Mouse (Mus musculus): ENCODE data around the gene R3hdm1.

The R3hdm1 gene

DNA sequence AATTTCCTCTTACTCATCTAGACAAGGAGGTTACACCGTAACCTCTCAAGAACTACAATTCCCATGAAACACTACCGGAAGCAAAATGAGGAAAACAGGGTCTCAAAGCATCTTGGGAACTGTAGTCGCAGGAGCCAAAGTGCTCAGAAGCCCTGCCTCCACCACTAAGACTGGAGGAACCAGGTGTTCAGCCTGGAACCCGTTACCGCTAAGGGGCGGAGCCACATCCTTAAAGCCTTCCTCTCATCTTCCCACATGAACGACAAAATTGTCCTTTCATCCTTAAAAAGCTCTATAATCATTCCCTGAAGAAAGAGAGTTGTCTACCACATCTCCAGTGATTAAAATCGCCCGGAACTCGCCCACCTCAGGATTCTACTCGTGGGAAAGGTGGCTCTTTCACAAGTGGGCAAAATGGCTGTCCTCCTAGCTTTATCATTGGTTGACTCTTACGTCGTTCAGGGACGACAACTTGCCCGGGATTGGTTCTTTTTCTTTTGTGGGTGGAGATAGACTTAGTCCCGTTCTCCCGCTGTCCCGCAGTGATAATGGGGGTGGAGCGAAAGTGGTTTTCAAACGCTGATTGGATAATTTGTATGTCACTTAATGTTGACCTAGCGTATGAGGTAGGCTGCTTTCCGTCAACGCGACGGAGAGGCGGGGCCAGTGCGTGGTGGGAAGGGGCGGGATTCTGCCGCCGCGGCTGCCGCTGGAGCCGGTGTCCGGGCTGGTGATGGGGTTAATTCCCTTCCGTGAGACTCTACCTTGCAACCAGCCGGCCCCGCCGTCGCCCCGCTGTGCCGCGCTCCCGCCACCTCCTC is at the start of gene R3hdm1, which contains the start of gene Zranb3:
TSS of gene R3hdm1 (plus strand) at position 661 of the 821 bp plus-strand sequence.
TSS of gene Zranb3 (minus strand) at position 407 of the 821 bp plus-strand sequence.
- peak; percentile 99 for DNase-seq (ENCODE audit: low read depth)

- no peak for DNase-seq (ENCODE audit: low read depth)
These were observed 45.8 kb upstream of the R3hdm1 start for GRCm38 (mm10) chr1:128057269-128057668.

DNA sequence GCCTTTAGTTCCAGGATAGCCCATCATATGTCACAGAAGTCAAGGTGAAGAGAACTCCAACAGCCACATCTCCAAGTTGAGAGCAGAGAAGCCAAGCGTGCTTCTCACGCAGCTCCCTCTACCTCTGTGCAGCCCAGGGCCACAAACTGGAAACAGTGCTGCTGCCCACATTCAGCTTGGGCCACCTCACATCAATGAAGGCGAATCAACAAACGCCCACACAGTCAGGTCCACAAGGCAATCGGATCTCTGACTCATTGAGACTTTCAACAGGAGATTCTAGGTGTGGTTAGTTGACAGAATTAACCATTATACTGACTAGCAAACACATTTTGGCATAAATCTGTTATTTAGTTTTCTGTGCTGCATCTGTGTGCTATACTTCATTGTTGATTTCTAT is 44.5 kb upstream of the R3hdm1 start:
- DNase-seq (ENCODE audit: low read depth) = peak; percentile 20

GRCm38 (mm10) chr1:128060655-128061344 is 42.3 kb upstream of the R3hdm1 start:
- no peak for DNase-seq (ENCODE audit: low read depth)

DNA sequence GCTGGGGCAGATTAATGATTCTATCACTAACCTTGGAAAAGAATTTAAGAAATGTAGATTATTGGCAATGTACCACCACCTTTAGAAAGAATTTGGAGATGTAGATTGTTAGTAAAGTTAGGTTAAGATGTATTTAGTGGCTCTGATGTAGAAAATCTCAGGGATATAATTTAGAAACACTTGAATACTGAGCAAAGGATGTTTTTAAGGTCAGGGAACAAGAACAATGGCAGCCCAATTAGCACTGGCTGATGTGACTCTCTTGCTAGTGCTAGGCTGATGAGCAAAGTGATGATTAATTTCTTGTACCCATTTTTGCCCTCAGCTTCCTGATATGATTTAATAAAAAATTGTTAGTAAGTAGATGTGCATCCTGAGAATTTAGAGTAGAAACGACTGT is 41.7 kb upstream of the R3hdm1 start:
- DNase-seq (ENCODE audit: low read depth) = no peak

GRCm38 (mm10) chr1:128062167-128062566 is 40.9 kb upstream of the R3hdm1 start:
- DNase-seq (ENCODE audit: low read depth) = no peak

DNA sequence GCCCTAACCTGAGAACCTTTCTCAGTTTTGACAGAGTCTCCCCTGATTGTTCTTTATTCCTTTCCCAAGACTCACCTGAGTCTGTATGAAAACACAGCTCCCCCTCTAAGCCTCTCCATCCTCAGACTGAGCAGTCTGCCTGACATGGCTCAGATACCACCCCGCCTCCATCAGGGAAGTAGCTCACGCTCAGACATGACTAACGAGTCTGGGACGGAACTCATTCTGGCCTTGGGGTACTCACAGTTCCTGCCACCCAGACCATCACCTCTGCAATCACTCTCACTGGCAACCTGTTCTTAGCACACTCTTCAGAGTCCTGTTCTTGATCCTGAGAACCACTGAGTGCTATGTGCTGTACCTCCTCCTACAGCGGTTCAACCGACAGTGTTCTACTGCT is 38.4 kb upstream of the R3hdm1 start:
- DNase-seq (ENCODE audit: low read depth) = no peak

GRCm38 (mm10) chr1:128068945-128069397 is 34.1 kb upstream of the R3hdm1 start:
- DNase-seq (ENCODE audit: low read depth) = peak; percentile 64

DNA sequence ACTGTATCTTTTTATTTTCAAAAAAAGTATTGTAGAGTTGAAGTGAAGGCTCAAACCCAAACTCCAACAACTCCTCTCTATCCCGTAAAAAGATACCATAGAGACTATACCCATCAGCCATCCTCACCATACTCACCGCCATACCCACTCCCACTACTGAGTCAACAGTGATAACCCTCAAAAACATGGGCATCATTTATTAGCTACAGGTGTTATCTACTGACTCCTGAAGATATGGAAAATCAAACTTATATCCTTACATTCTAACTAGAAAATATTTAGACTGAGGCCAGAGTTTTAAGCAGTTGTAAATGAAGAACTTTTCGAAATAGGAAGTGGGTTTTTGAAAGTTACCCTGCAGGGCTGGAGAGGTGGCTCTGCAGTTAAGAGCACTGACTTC is 33.1 kb upstream of the R3hdm1 start:
- no peak for DNase-seq (ENCODE audit: low read depth)

DNA sequence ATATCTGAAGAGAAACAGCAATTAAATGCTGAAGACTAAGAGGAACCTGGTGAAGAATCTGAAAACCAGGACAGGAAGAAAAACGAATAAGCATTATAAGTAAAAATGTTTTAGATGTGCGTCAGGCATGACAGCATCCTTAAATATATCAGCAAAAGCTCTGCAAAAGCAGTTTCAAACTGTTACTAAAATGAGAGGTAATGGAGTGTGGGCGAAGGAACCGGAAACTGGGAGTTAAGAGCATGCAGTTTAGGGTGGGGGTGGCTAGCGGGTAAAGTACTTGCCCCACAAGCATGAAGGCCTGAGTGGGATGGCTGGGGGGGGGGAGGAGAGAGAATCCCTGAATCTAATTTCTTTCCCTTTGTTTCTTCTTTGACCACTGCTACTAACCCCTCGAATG is 30.1 kb upstream of the R3hdm1 start:
- no peak for DNase-seq (ENCODE audit: low read depth)

- no peak for DNase-seq (ENCODE audit: low read depth)
These were observed 26.2 kb upstream of the R3hdm1 start for GRCm38 (mm10) chr1:128076791-128077479.

DNA sequence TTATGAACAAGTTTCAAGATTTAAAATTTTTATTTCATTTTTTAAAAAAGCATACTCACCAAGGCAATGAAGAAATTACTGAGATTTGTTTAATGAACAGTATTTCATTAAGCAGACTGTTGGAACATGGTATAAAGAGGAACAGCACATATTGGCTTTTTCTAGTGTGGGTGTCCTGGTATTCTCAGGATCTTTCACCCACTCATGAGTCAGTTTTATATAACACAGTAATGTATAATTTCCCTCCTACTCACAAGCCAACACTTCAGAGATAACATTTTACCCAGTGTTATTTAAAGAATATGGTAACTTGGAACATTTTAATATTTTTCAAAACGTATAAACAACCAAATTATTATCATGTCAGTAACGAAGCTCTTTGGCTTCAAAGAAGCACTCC is 25.3 kb upstream of the R3hdm1 start:
- DNase-seq (ENCODE audit: low read depth) = no peak

DNA sequence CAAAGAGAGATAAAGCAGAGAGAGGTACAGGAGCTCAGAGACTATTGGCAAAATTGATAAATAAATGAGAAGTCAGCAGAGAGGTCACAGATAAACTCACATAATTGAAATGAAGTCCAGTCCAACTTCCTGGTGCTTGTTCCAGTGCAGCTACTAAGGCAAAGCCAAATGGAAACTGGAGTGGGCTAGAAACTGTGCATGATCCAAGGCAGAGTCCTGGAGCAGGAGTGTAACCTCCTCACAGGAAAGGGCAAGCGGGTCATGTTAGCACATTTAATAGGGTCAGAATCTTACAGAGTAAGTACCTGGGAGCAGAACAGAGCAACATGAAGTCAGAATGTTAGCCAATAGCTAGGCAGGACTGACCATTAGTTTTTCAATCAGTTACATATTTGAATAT is 24.5 kb upstream of the R3hdm1 start:
- no peak for DNase-seq (ENCODE audit: low read depth)

- DNase-seq (ENCODE audit: low read depth) = no peak
These were observed 22.0 kb upstream of the R3hdm1 start for GRCm38 (mm10) chr1:128080936-128081696.

- DNase-seq (ENCODE audit: low read depth) = no peak
These were observed 21.2 kb upstream of the R3hdm1 start for GRCm38 (mm10) chr1:128081873-128082272.

- no peak for DNase-seq (ENCODE audit: low read depth)
These were observed 20.3 kb upstream of the R3hdm1 start for GRCm38 (mm10) chr1:128082800-128083199.

- DNase-seq (ENCODE audit: low read depth) = no peak
These were observed 8.4 kb upstream of the R3hdm1 start for GRCm38 (mm10) chr1:128094686-128095085.

DNA sequence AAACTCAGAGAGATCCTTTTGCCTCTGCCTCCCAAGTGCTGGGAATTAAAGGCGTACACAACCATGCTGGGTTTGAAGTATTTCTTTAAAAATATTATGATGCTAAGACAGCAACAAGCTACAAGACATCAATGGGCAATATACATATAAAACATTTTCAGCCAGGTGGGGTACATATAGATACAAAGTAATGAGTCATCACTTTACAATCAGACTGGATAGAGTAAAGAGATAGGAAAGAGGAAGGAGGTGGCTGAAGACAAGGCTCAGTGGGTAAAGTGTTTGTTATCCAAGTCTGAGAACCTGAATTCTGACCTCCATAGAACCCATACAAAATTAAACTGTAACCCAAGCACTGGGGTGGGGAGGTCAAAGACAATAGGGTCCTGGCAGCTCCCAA is 4.8 kb upstream of the R3hdm1 start:
- no peak for DNase-seq (ENCODE audit: low read depth)

- DNase-seq (ENCODE audit: low read depth) = peak; percentile 84
These were observed 855 bp upstream of the R3hdm1 start for GRCm38 (mm10) chr1:128102251-128102640.

DNA sequence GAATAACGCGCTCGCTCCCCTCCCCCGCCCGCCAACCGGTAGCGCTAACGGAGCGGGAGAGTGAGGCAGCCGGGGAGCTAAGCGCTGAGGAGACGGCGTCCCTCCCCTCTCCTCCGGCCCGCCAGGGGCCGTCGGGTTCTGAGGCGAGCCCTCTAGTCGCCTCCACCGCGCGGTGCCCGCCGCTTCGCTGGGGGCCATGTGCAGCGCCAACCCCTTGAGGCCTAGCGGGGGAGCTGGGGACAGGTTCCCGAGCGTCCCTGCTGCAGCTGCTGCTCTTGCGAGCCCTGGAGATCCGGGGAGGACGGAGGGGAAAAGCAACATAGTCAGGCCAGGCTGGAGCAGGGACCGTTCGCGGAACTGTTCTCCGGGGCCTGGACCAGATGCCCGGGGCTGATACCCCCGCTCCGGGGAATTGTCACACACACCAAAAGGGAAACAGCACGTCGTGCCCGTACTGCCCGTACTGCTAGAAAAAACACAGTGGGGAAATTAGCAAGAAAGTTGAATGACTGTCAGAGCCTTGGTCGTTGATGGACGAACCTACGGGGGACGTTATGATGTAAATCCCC is 503 bp downstream of the R3hdm1 start:
- no peak for DNase-seq (ENCODE audit: low read depth)

DNA sequence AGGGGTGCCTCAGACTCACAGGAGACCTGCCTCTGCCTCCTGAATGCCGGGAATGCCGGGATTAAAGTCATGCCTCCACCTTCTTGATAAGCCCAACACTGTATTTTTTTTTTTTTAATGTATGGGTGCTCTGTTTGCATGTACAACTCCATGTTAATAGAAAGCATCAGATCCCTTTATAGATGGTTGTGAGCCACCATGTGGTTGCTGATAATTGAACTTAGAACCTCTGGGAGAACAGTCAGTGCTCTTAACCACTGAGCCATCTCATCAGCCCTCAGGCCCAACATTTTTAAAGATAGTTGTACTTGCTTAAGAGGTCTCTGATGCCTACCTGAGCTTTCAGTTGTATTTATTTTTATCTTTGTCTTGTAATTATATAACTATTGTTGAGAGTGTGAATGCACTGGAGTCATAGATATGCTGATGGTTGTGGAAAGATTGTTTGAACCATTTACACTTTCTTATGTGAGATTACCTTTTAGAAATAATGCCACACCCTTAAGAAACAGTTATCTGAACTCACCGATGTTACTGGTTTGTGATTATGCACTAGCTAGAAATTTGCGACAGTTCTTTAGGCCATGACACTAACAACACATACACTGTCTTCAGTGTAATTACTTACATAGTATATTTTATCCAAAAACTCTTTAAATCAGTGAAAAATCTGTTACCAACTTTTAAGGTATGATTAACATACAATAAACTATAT is 18.0 kb downstream of the R3hdm1 start:
- DNase-seq (ENCODE audit: low read depth) = no peak
